Mouse (Mus musculus): Measurements from ENCODE around the gene Rab24. TPM values are rescaled to one million over a fixed set of nuclear protein-coding genes. Genes with fewer than 3 reads are reported as not detected.

Rab24 gene
- polyA plus RNA-seq (2012; rRNA removed), result 125 and 186 TPM in 2 replicates

DNA sequence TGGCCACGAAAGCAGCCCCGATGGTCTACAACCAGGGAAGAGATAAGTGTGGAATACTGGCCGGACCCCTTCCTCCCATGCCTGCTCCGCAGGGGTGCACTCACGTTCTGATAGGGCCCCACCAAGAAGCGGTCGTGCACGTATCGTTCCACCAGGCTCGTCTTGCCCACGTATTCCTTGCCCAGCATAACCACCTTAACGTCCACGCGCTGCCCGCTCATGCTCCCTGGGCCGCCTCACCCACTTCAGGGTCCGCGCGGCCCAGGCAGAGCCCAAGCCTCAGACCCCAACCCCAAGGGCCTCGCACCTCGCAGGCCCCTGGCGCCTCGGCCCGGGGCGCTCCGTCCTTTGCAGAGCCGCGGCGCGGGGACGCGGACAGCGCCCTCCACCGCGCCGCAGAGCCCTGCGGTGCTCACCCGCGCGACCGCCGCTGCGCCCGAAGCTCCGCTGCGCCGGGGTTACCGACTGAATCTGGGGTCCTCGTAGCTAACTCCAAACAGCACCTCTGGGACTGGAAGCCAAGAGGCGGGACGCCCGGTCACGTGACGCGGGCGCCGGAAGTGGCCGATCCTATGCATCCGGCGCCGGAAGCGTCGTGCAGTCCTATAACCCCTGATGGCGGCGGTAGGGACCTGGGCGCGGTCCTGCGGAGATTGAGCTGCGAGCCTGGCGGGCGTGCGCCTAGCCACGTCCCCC, at the start of gene Rab24:
Gene Rab24, minus strand, starts transcription at position 513 of the 696 bp plus-strand sequence.

DNA sequence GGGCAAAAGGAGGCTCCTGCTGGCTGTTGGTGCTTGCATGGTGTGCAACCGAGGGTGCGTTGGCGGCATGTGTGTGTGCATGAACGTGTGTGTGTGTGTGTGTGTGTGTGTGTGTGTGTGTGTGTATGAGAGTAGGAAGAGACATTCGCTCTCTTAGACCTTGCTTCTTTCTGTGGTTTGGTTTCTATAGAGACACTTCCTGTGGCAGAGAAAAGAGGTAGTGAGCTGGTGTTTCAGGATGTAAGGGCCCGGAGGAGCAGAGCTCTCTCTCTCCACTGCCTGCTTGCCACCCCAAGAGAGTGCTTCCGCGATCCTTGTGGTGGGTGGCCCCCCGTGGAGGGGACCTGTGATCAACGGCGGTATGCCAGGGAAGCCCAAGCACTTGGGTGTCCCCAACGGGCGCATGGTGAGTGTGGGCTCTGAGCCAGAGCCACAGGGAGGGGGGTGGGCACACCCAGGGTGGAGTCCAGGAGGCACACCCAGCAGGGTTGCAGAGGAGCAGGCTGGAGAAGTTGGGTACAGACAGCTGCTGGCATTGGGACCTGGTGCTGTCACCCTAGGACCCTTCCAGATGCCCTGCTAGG, 47.9 kb upstream of the Rab24 start, which contains the start of gene Rgs14:
Gene Rgs14, plus strand, starts transcription at position 202 of the 584 bp plus-strand sequence.

GRCm38 (mm10) chr13:55362453-55363060, 40.8 kb upstream of the Rab24 start, which contains the start of gene Lman2:
Gene Lman2, minus strand, starts transcription at chr13:55362783.

DNA sequence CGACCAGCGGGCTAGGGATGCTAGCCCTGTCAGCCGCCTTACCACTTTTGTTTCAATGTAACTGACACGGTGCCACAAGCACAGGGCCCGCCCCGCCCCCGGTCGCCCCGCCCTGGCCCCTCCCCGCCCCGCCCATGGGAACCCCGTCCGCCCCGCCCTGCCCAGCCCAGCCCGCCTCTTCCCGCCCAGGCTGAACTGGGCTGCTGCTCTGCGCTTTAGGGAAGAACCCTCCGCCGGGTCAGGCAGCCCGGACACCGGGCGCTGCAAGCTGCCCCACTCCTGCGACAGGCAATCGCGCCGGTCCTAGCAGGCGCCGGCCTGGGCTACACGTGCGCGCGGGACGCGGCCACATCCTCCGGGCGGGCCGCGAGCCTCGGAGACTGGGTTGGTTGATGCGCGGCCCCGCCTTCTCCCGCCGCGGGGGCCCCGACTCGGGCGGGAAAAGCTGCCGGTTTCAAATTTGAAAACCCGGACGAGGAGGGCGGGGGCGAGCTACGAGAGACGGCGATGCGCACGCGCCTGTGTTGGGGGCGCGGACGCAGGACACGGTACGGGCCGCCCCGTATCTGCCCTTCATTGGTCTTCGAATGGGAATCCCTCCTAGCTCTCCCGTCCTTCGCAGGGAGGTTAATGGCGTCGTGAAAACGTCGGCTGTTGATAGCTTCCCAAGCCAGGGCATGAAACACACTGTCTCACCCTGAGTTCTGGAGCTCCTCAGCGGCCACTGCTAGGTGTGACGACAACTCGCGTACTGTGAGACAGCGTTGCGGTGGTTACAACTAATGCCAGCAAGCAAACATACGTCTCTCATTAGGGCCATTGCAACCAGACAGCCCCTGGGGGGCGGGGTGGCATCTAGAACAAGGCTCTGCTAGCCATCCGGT, 8.2 kb upstream of the Rab24 start, which contains the start of gene Mxd3:
Gene Mxd3, minus strand, starts transcription at position 141 of the 884 bp plus-strand sequence.

GRCm38 (mm10) chr13:55319931-55320533, 1.7 kb downstream of the Rab24 start, which contains the start of gene Prelid1:
Gene Prelid1, plus strand, starts transcription at chr13:55320500.

Other genes with a start within 250 kb of the Rab24 start
- 30.2 and 37.4 TPM in 2 replicates for gene Uimc1, start 221.6 kb downstream of the Rab24 start, polyA plus RNA-seq (2012; rRNA removed)
- 42.7 and 47.3 TPM in 2 replicates for gene Zfp346, start 216.6 kb downstream of the Rab24 start, polyA plus RNA-seq (2012; rRNA removed)
- not detected in 2 replicates for gene Gm17617, start 188.4 kb downstream of the Rab24 start, polyA plus RNA-seq (2012; rRNA removed)
- gene Fgfr4, start 169.3 kb downstream of the Rab24 start, polyA plus RNA-seq (2012; rRNA removed), result 1.00 and 6.8 TPM in 2 replicates
- gene Nsd1, start 112.2 kb downstream of the Rab24 start, polyA plus RNA-seq (2012; rRNA removed), result 51.9 and 60.8 TPM in 2 replicates
- gene Prelid1, start 1.4 kb downstream of the Rab24 start, polyA plus RNA-seq (2012; rRNA removed), result 250 and 287 TPM in 2 replicates
- 38.5 and 43.5 TPM in 2 replicates for gene Mxd3, start 7.9 kb upstream of the Rab24 start, polyA plus RNA-seq (2012; rRNA removed)
- 69.7 and 78.2 TPM in 2 replicates for gene Lman2, start 40.8 kb upstream of the Rab24 start, polyA plus RNA-seq (2012; rRNA removed)
- 0.42 and 0.62 TPM in 2 replicates for gene Rgs14, start 47.8 kb upstream of the Rab24 start, polyA plus RNA-seq (2012; rRNA removed)
- gene Slc34a1, start 76.2 kb upstream of the Rab24 start, polyA plus RNA-seq (2012; rRNA removed), result 0.12 TPM in 1 of 2 replicates, not detected in the other
- not detected in 2 replicates for gene Pfn3, start 93.3 kb upstream of the Rab24 start, polyA plus RNA-seq (2012; rRNA removed)
- 1.5 and 2.4 TPM in 2 replicates for gene F12, start 104.8 kb upstream of the Rab24 start, polyA plus RNA-seq (2012; rRNA removed)
- gene Grk6, start 123.1 kb upstream of the Rab24 start, polyA plus RNA-seq (2012; rRNA removed), result 81.0 and 83.8 TPM in 2 replicates
- 18.6 and 23.3 TPM in 2 replicates for gene Prr7, start 142.3 kb upstream of the Rab24 start, polyA plus RNA-seq (2012; rRNA removed)
- 432 and 1,182 TPM in 2 replicates for gene Dbn1, start 166.2 kb upstream of the Rab24 start, polyA plus RNA-seq (2012; rRNA removed)
- 75.3 and 103 TPM in 2 replicates for gene Pdlim7, start 191.7 kb upstream of the Rab24 start, polyA plus RNA-seq (2012; rRNA removed)
- 8.2 and 15.0 TPM in 2 replicates for gene Dok3, start 207.3 kb upstream of the Rab24 start, polyA plus RNA-seq (2012; rRNA removed)
- 100 and 105 TPM in 2 replicates for gene Ddx41, start 214.7 kb upstream of the Rab24 start, polyA plus RNA-seq (2012; rRNA removed)
- 137 and 175 TPM in 2 replicates for gene Fam193b, start 249.2 kb upstream of the Rab24 start, polyA plus RNA-seq (2012; rRNA removed)